Mouse (Mus musculus) MEL (cell line): ENCODE data around the gene Med24. TPM values are rescaled to one million over a fixed set of nuclear protein-coding genes. Genes with fewer than 3 reads are reported as not detected.
A peak's percentile ranks its signal among the peaks of the same experiment; 100 is the strongest.

Experiments used
- DNase-seq: peaks from one replicate; pipeline ENCODE4 v3.0.0; 2011; ENCODE audit warnings: low read depth, low spot score
- H3K27ac ChIP-seq: 2 replicates; pipeline ENCODE4 v1.5.1; 2012; ENCODE audit warnings: low read depth, mild to moderate bottlenecking, control low read depth, low read length, moderate library complexity; ENCODE audit not compliant: control insufficient read depth
- H3K27me3 ChIP-seq, 2 experiments: fragments of 150-350 bp in 1 of 2; sonication (generic) in 1 of 2; 2 replicates each; pipeline ENCODE4 v1.6.1; 2012; ENCODE audit warnings: low read length in 2 of 2, mild to moderate bottlenecking in 2 of 2, improper control_type of control experiment in 1 of 2, moderate library complexity in 1 of 2; ENCODE audit not compliant: insufficient read depth in 2 of 2, control insufficient read depth in 1 of 2
- H3K36me3 ChIP-seq, 2 experiments: 2 replicates each; pipeline ENCODE4 v1.6.1; 2012 to 2014; ENCODE audit warnings: low read length in 2 of 2, improper control_type of control experiment in 1 of 2, inconsistent platforms in 1 of 2, mild to moderate bottlenecking in 1 of 2; ENCODE audit not compliant: insufficient read depth in 2 of 2, control insufficient read depth in 1 of 2
- H3K4me1 ChIP-seq, 2 experiments: fragments of 150-350 bp in 1 of 2; sonication (generic) in 1 of 2; 2 replicates each; pipeline ENCODE4 v1.6.1; 2012; ENCODE audit warnings: low read length in 2 of 2, improper control_type of control experiment in 1 of 2, mild to moderate bottlenecking in 1 of 2; ENCODE audit not compliant: insufficient read depth in 2 of 2, control insufficient read depth in 1 of 2
- H3K4me3 ChIP-seq, 2 experiments: fragments of 150-350 bp in 1 of 2; sonication (generic) in 1 of 2; 2 replicates each; pipeline ENCODE4 v1.5.1; 2012; ENCODE audit warnings: low read depth in 2 of 2, low read length in 2 of 2, mild to moderate bottlenecking in 2 of 2, moderate library complexity in 2 of 2, control low read depth in 1 of 2, improper control_type of control experiment in 1 of 2; ENCODE audit not compliant: control insufficient read depth in 1 of 2, insufficient read depth in 1 of 2
- H3K79me2 ChIP-seq: 2 replicates; pipeline ENCODE4 v1.6.1; 2012; ENCODE audit warnings: mild to moderate bottlenecking, low read length, moderate library complexity; ENCODE audit not compliant: control insufficient read depth, poor library complexity, insufficient read depth
- H3K9ac ChIP-seq: 2 replicates; pipeline ENCODE4 v1.6.1; 2012; ENCODE audit warnings: low read depth, mild to moderate bottlenecking, control low read depth, low read length, moderate library complexity; ENCODE audit not compliant: control insufficient read depth, poor library complexity, severe bottlenecking
- H3K9me3 ChIP-seq: fragments of 150-350 bp; sonication (generic); replicated peaks from 2 replicates; pipeline ENCODE4 v1.6.1; 2012; ENCODE audit warnings: mild to moderate bottlenecking, low read length, improper control_type of control experiment, moderate library complexity; ENCODE audit not compliant: insufficient read depth
- CHD1 ChIP-seq: IDR thresholded peaks from 2 replicates; pipeline ENCODE4 v1.6.1; 2012; ENCODE audit warnings: low read depth, mild to moderate bottlenecking, inconsistent platforms, low read length, improper control_type of control experiment
- EP300 ChIP-seq, 2 experiments: IDR thresholded peaks; 2 replicates each; pipeline ENCODE4 v1.6.1; 2011; ENCODE audit warnings: improper control_type of control experiment in 2 of 2, low read length in 2 of 2, low read depth in 1 of 2, mild to moderate bottlenecking in 1 of 2
- GABPA ChIP-seq: IDR thresholded peaks from 2 replicates; pipeline ENCODE4 v1.6.1; 2012; ENCODE audit warnings: low read depth, mild to moderate bottlenecking, inconsistent platforms, low read length, improper control_type of control experiment, moderate library complexity
- GATA1 ChIP-seq: IDR thresholded peaks from 2 replicates; pipeline ENCODE4 v1.6.1; 2011; ENCODE audit warnings: low read depth, low read length, improper control_type of control experiment
- JUND ChIP-seq: IDR thresholded peaks from 2 replicates; pipeline ENCODE4 v1.6.1; 2011; ENCODE audit warnings: low read depth, mild to moderate bottlenecking, improper control_type of control experiment, low read length
- MAFK ChIP-seq: IDR thresholded peaks from 2 replicates; pipeline ENCODE4 v1.6.1; 2011; ENCODE audit warnings: low read depth, mild to moderate bottlenecking, low read length, improper control_type of control experiment, borderline replicate concordance
- MAX ChIP-seq: IDR thresholded peaks from 2 replicates; pipeline ENCODE4 v1.6.1; 2011; ENCODE audit warnings: low read length, improper control_type of control experiment
- MAZ ChIP-seq: IDR thresholded peaks from 2 replicates; pipeline ENCODE4 v1.6.1; 2012; ENCODE audit warnings: low read depth, mild to moderate bottlenecking, inconsistent platforms, low read length, improper control_type of control experiment
- MEF2A ChIP-seq: IDR thresholded peaks from 2 replicates; pipeline ENCODE4 v1.6.1; 2014; ENCODE audit warnings: low read depth, mild to moderate bottlenecking, inconsistent platforms, low read length, improper control_type of control experiment; ENCODE audit not compliant: poor library complexity, insufficient replicate concordance, severe bottlenecking; ENCODE audit errors: extremely low read depth
- MXI1 ChIP-seq: IDR thresholded peaks from 2 replicates; pipeline ENCODE4 v1.6.1; 2011; ENCODE audit warnings: mild to moderate bottlenecking, low read depth, low read length, improper control_type of control experiment
- MYB ChIP-seq: IDR thresholded peaks from 2 replicates; pipeline ENCODE4 v1.6.1; 2011; ENCODE audit warnings: mild to moderate bottlenecking, low read depth, low read length, improper control_type of control experiment
- NRF1 ChIP-seq: IDR thresholded peaks from 2 replicates; pipeline ENCODE4 v1.6.1; 2014; ENCODE audit warnings: low read depth, mild to moderate bottlenecking, inconsistent platforms, low read length, improper control_type of control experiment, moderate library complexity; ENCODE audit not compliant: poor library complexity, insufficient read depth, severe bottlenecking
- POLR2AphosphoS5 ChIP-seq: IDR thresholded peaks from 2 replicates; pipeline ENCODE4 v1.6.1; 2012; ENCODE audit warnings: low read depth, borderline replicate concordance, mild to moderate bottlenecking, inconsistent platforms, low read length, moderate library complexity, mixed read lengths
- RCOR1 ChIP-seq: IDR thresholded peaks from 2 replicates; pipeline ENCODE4 v1.6.1; 2012; ENCODE audit warnings: low read depth, mild to moderate bottlenecking, inconsistent platforms, low read length, improper control_type of control experiment
- SIN3A ChIP-seq: IDR thresholded peaks from 2 replicates; pipeline ENCODE4 v1.6.1; 2012; ENCODE audit warnings: low read length, improper control_type of control experiment, inconsistent platforms
- ZKSCAN1 ChIP-seq: IDR thresholded peaks from 2 replicates; pipeline ENCODE4 v1.6.1; 2012; ENCODE audit warnings: low read depth, mild to moderate bottlenecking, inconsistent platforms, low read length, improper control_type of control experiment, moderate library complexity
- ZMIZ1 ChIP-seq: IDR thresholded peaks from 2 replicates; pipeline ENCODE4 v1.6.1; 2012; ENCODE audit warnings: low read depth, mild to moderate bottlenecking, inconsistent platforms, low read length, improper control_type of control experiment, moderate library complexity
- polyA plus RNA-seq, 2 experiments: library from polyadenylated mRNA; stranded (reverse) in 1 of 2; unstranded in 1 of 2; fragments of >175 nt in 1 of 2; fragments of >200 nt in 1 of 2; gene quantifications; 2 replicates each; pipeline versions ENCODE4 v1.2.1 to v1.2.4; 2012; ENCODE audit warnings: low replicate concordance in 2 of 2, low read depth in 1 of 2; ENCODE audit not compliant: insufficient read length in 2 of 2, insufficient read depth in 1 of 2, missing spikeins in 1 of 2
- total RNA-seq: library from RNA; depleted of rRNA; stranded (reverse); fragments of 300-350 nt; gene quantifications from 2 replicates; pipeline ENCODE4 v1.2.3, GENCODE M21; 2012

The Med24 gene
- total and polyA plus RNA-seq, 3 experiments = 37.5 to 89.8 TPM; not detected in 1

DNA sequence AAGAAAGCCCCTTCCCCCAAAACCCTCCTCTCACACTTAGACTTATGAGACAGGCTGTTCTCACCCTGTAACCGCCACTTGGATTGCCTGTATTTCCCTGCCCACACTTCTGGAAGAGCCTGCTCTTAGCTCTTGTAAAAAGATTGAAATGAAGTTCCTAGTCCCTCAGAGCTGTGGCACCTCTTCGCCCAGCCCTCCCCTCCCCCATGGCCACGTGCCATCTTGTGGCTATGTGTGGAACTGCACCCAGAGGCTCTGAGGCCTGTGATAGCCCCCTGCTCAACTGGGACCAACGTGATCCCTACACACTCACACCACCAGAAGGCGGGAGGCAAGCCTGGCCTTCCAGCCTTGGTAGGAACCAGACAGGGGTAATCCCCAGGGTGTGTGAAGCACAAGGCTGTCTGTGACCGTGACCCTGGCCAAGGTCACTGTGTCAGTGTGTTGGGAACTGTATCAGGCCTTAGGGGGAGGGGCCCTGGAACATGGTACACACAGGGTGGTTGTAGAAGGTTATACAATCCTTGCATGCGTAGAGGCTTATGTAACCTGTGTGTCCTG lies 25.5 kb upstream of the Med24 start (continued):
- TF ChIP-seq JUND (no peak), ZMIZ1 (no peak), MYB (no peak)
- TF ChIP-seq, all 39 proteins: peak for 21

- Histone ChIP-seq H3K36me3 (peaks cover 0 to 46% of the 10 kb centered on the region in 2 experiments; a peak in 3 of 4 replicates), H3K27me3 (no peaks in the 10 kb centered on the region), H3K4me1 (peaks cover 48 to 56% of the 10 kb centered on the region in 2 experiments), H3K9ac (no peak overlapping the region)
- TF ChIP-seq ZKSCAN1 = no peak
- no peak for TF ChIP-seq MXI1
- no peak for TF ChIP-seq POLR2AphosphoS5
- no peak for TF ChIP-seq MAZ
- no peak for TF ChIP-seq NRF1
- no peak for TF ChIP-seq GATA1
- TF ChIP-seq MYB = no peak
- no peak for TF ChIP-seq MAFK
- no peak for TF ChIP-seq EP300 (IDR thresholded peaks at IDR 0.05; ENCODE audit: low read depth in 1 of 2, low read length in 2 of 2)
- TF ChIP-seq, all 39 proteins: peak for 0
- Histone ChIP-seq H3K27ac (no peak overlapping the region), H3K79me2 (peaks cover 6% of the 10 kb centered on the region), H3K9me3 (no peaks in the 10 kb centered on the region), H3K4me3 (no peak overlapping the region)
- peak; percentile 30 for DNase-seq
These were observed 25.0 kb upstream of the Med24 start for GRCm38 (mm10) chr11:98754151-98754620.

DNA sequence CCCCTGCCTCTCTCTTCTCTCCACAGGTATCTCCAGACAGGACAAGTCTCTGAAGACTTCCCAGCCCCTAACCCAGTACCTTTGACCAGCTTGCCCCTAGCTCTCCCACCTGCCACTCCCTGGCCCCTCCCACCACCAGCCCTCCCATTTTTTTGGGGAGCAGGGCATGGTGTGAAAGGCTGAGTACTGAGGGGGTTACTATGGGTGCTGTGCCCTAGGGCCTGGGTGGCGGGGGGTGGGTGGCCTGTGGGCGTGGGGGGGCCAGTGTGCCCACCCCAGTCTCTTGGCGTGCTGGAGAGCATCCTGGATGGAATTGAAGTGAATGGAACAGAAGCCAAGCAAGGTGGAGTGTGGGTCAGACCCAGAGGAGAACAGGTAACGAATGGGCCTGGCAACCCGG lies 24.0 kb upstream of the Med24 start:
- Histone ChIP-seq H3K4me1 (peaks cover 53 to 62% of the 10 kb centered on the region in 2 experiments), H3K9me3 (no peaks in the 10 kb centered on the region), H3K36me3 (peaks cover 0 to 50% of the 10 kb centered on the region in 2 experiments; a peak in 3 of 4 replicates), H3K27me3 (no peaks in the 10 kb centered on the region), H3K79me2 (peaks cover 6% of the 10 kb centered on the region), H3K27ac (no peak overlapping the region), H3K9ac (no peak overlapping the region), H3K4me3 (no peak overlapping the region)
- TF ChIP-seq ZMIZ1 (no peak), RCOR1 (no peak), ZKSCAN1 (no peak), MEF2A (no peak), MAX (no peak), GABPA (no peak), CHD1 (no peak), SIN3A (no peak)
- DNase-seq = no peak
